Comparison of ENCODE assay signal across 1 mouse cellular context in genomic region chr11:87507043-87507442, GRCm38 (mm10).
A peak's percentile ranks its signal among the peaks of the same experiment; 100 is the strongest.
TF ChIP-seq lines count a peak whose summit lies in the region.

No protein-coding gene starts in this region.

TF ChIP-seq in MEL, 35 proteins besides CTCF, POLR2A, EP300 and RAD21:
- TF ChIP-seq MXI1 (IDR thresholded peaks at IDR 0.05; ENCODE audit: low read depth, low read length) (no peak), USF2 (IDR thresholded peaks at IDR 0.05; ENCODE audit: borderline replicate concordance in 1 of 2, insufficient read depth in 1 of 2, low read depth in 1 of 2, low read length in 2 of 2) (no peak), POLR2AphosphoS5 (IDR thresholded peaks at IDR 0.05; ENCODE audit: borderline replicate concordance, low read depth, low read length) (no peak), SMC3 (IDR thresholded peaks at IDR 0.05; ENCODE audit: low read depth, low read length) (no peak), E2F4 (IDR thresholded peaks at IDR 0.05; ENCODE audit: borderline replicate concordance, low read depth, low read length) (no peak), CHD1 (IDR thresholded peaks at IDR 0.05; ENCODE audit: low read depth, low read length) (no peak), RCOR1 (IDR thresholded peaks at IDR 0.05; ENCODE audit: low read depth, low read length) (no peak), CHD2 (IDR thresholded peaks at IDR 0.05; ENCODE audit: low read length) (no peak), USF1 (IDR thresholded peaks at IDR 0.05; ENCODE audit: low read depth, low read length) (no peak), MEF2A (IDR thresholded peaks at IDR 0.05; ENCODE audit: extremely low read depth, insufficient replicate concordance, low read depth, low read length, poor library complexity, severe bottlenecking) (no peak), GABPA (IDR thresholded peaks at IDR 0.05; ENCODE audit: low read depth, low read length) (no peak), BHLHE40 (IDR thresholded peaks at IDR 0.05; ENCODE audit: borderline replicate concordance, low read depth, low read length) (no peak), ZC3H11A (IDR thresholded peaks at IDR 0.05; ENCODE audit: low read depth, low read length) (no peak), UBTF (IDR thresholded peaks at IDR 0.05; ENCODE audit: borderline replicate concordance, insufficient read depth, low read depth, low read length) (no peak), TCF12 (IDR thresholded peaks at IDR 0.05; ENCODE audit: low read depth, low read length) (peak; percentile 77; the same call in 1 of the 2 replicates), ETS1 (IDR thresholded peaks at IDR 0.05; ENCODE audit: low read depth, low read length) (0 out of 2 replicates have a peak, but pooled peaks have one; percentile 26), TBP (IDR thresholded peaks at IDR 0.05; ENCODE audit: low read depth, low read length) (no peak), ZNF384 (IDR thresholded peaks at IDR 0.05; ENCODE audit: low read depth, low read length) (peak; percentile 86), HCFC1 (IDR thresholded peaks at IDR 0.05; ENCODE audit: low read depth, low read length) (no peak), GATA1 (IDR thresholded peaks at IDR 0.05; ENCODE audit: low read depth, low read length) (peak; percentile 64), TAL1 (IDR thresholded peaks at IDR 0.05; ENCODE audit: low read length) (no peak), ZMIZ1 (IDR thresholded peaks at IDR 0.05; ENCODE audit: low read depth, low read length) (no peak), MYC (IDR thresholded peaks at IDR 0.05; ENCODE audit: low read depth, low read length) (no peak), SIN3A (IDR thresholded peaks at IDR 0.05; ENCODE audit: low read length) (no peak), KAT2A (conservative IDR thresholded peaks at IDR 0.05; ENCODE audit: low read depth, low read length) (no peak)
